Mouse (Mus musculus): Measurements from ENCODE around the gene Kcnk10. TPM values are rescaled to one million over a fixed set of nuclear protein-coding genes. Genes with fewer than 3 reads are reported as not detected.
"Not testable (repeated sequence)": the region's sequence is repeated elsewhere in the genome, so short reads cannot be mapped to it uniquely, and the experiment has no call there.

Gene Kcnk10
- total RNA-seq (2012; rRNA removed): 0.09 TPM in 1 of 2 replicates, not detected in the other

DNA sequence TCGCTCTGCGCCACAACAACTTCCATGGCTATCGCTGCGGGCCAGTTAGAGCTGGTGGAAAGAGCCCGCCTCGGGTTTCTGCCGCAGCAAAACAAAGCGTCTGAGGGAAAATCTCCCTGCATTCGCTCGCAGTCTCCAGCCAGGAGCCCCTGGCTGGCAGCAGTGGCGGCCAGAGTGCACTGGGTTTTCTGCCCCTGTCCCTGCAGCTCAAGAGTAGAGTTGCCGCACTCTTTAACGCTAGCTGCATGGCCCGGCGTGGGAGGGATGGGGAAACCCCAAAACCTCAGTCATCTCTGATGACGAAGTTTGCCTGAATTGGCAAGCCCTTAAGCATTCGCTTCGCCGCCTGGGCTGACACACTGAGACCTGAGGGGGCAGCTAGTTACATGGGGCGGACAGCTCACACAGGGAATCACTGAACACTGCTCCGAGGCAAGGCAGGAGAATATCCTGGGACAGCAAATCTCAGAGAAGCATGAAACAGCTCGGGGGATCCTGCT lies at the start of gene Kcnk10:
Gene Kcnk10 (minus strand): TSS at position 450 of the 500 bp plus-strand sequence.
- H3K27ac ChIP-seq (ENCODE audit: insufficient read depth, low read depth, low read length, poor library complexity, severe bottlenecking): no peak within 1 kb of the TSS
- in situ Hi-C loops (cut with MboI; ENCODE audit: low sequenced_read_pairs in 2 of 2, unreplicated experiment in 2 of 2): no loop called here
- peak within 1 kb of the TSS; percentile 29 to 51; a peak in 3 of 4 replicates for H3K4me3 ChIP-seq (ENCODE audit: insufficient read depth in 1 of 2, low read depth in 1 of 2, low read length in 2 of 2, poor library complexity in 1 of 2, severe bottlenecking in 1 of 2)
- no peak for DNase-seq (ENCODE audit: low read depth, low spot score)
- no peaks in the 10 kb centered on the region for H3K36me3 ChIP-seq (ENCODE audit: control insufficient read depth, insufficient read depth, low read length, poor library complexity, severe bottlenecking)
- H3K9ac ChIP-seq (ENCODE audit: insufficient read depth, low read depth, low read length, poor library complexity, severe bottlenecking): no peak within 1 kb of the TSS
- no peaks in the 10 kb centered on the region for H3K9me3 ChIP-seq (ENCODE audit: control insufficient read depth, insufficient read depth, low read depth, low read length)
- peaks cover 0 to 2% of the 10 kb centered on the region in 2 experiments; a peak in 2 of 4 replicates for H3K4me1 ChIP-seq (ENCODE audit: control insufficient read depth in 2 of 2, insufficient read depth in 2 of 2, low read length in 2 of 2, poor library complexity in 1 of 2)
- TF ChIP-seq MAFK (IDR thresholded peaks at IDR 0.05; ENCODE audit: insufficient read depth, low read depth, low read length): no peak
- no peak for TF ChIP-seq CHD2 (IDR thresholded peaks at IDR 0.05; ENCODE audit: low read depth, low read length)
- no peak for TF ChIP-seq ZC3H11A (IDR thresholded peaks at IDR 0.05; ENCODE audit: borderline replicate concordance, low read depth, low read length)
- TF ChIP-seq HCFC1 (IDR thresholded peaks at IDR 0.05; ENCODE audit: borderline replicate concordance, insufficient read depth, low read length): no peak
- no peak for TF ChIP-seq ZNF384 (IDR thresholded peaks at IDR 0.05; ENCODE audit: low read depth, low read length)

DNA sequence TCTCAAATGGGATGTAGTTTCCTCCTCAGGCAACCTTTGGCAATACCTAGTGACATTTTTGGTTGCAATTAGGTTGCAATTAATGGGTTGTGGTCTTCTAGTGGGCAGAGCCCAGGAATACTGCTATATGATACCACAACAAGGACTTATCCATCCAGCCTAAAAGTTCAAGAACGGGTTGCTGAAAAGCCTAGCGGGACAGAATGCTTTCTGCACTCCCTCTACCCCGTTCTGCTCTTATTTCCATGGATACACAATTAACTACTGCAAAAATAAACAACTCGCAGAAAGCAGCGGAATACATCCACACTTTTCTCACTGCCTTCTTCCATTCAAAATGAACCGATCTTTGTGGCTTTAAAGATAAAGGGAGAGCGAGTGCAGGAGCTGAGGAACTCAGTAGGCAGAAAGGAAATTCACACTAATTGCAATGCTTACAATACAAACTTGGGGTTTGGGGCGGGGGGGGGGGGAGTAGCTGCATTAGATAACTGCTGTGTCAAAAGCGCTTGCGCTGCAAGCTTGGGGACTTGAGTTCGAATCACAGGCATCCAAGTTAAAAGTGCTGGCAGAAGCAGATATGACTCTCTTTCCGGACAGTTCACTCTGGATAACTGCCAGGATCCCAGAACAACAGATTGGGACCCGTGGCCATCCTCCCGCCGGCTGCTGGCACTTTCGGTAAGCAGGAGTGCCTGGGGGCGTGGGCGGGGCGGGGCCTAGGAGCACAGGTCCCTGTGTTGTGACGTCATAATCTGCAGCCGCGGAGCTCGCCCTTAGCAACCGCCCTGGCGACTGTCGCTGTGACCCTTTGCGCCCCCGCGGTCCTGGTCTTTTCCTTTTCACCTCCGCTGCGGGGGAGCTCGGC lies 49.5 kb upstream of the Kcnk10 start, which contains the start of gene Spata7:
Gene Spata7 (plus strand): TSS at position 766 of the 868 bp plus-strand sequence.
- Histone ChIP-seq H3K27ac (ENCODE audit: insufficient read depth, low read depth, low read length, poor library complexity, severe bottlenecking) (no peak within 1 kb of the TSS), H3K4me1 (ENCODE audit: control insufficient read depth in 2 of 2, insufficient read depth in 2 of 2, low read length in 2 of 2, poor library complexity in 1 of 2) (no peaks in the 10 kb centered on the region; a peak in 1 of 4 replicates), H3K4me3 (ENCODE audit: insufficient read depth in 1 of 2, low read depth in 1 of 2, low read length in 2 of 2, poor library complexity in 1 of 2, severe bottlenecking in 1 of 2) (peak within 1 kb of the TSS; percentile 87 to 95), H3K36me3 (ENCODE audit: control insufficient read depth, insufficient read depth, low read length, poor library complexity, severe bottlenecking) (peaks cover 3% of the 10 kb centered on the region; the same call in 1 of the 2 replicates), H3K9me3 (ENCODE audit: control insufficient read depth, insufficient read depth, low read depth, low read length) (no peaks in the 10 kb centered on the region), H3K9ac (ENCODE audit: insufficient read depth, low read depth, low read length, poor library complexity, severe bottlenecking) (peak within 1 kb of the TSS; percentile 86)
- peak; percentile 94 for DNase-seq (ENCODE audit: low read depth, low spot score)
- TF ChIP-seq ZNF384 (IDR thresholded peaks at IDR 0.05; ENCODE audit: low read depth, low read length) (no peak), CHD2 (IDR thresholded peaks at IDR 0.05; ENCODE audit: low read depth, low read length) (no peak), HCFC1 (IDR thresholded peaks at IDR 0.05; ENCODE audit: borderline replicate concordance, insufficient read depth, low read length) (peak; percentile 48; the same call in 1 of the 2 replicates), MAFK (IDR thresholded peaks at IDR 0.05; ENCODE audit: insufficient read depth, low read depth, low read length) (no peak), ZC3H11A (IDR thresholded peaks at IDR 0.05; ENCODE audit: borderline replicate concordance, low read depth, low read length) (no peak)
- in situ Hi-C loops (cut with MboI; ENCODE audit: low sequenced_read_pairs in 2 of 2, unreplicated experiment in 2 of 2): no loop called here

DNA sequence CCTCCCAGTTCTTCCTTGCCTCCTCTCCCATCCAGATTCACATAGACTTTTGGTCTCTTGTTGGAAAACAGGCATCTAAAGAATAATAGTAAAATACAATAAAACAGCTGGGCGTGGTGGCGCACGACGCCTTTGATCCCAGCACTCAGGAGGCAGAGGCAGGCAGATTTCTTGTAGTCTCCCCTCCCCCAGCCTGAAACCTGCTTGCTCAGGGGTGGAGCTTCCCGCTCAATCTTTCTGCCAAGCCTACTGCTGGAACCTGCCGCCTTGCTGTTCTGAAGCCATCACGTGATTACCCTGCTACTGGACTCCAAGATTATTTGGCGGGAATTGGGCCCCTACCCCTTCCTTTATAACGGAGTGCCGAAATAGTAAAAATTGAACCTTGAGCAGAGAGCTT lies 45.2 kb upstream of the Kcnk10 start:
- H3K4me1 ChIP-seq (ENCODE audit: control insufficient read depth in 2 of 2, insufficient read depth in 2 of 2, low read length in 2 of 2, poor library complexity in 1 of 2); H3K36me3 ChIP-seq (ENCODE audit: control insufficient read depth, insufficient read depth, low read length, poor library complexity, severe bottlenecking); H3K4me3 ChIP-seq (ENCODE audit: insufficient read depth in 1 of 2, low read depth in 1 of 2, low read length in 2 of 2, poor library complexity in 1 of 2, severe bottlenecking in 1 of 2); in situ Hi-C loops (cut with MboI; ENCODE audit: low sequenced_read_pairs in 2 of 2, unreplicated experiment in 2 of 2); H3K9me3 ChIP-seq (ENCODE audit: control insufficient read depth, insufficient read depth, low read depth, low read length); H3K9ac ChIP-seq (ENCODE audit: insufficient read depth, low read depth, low read length, poor library complexity, severe bottlenecking); H3K27ac ChIP-seq (ENCODE audit: insufficient read depth, low read depth, low read length, poor library complexity, severe bottlenecking): not testable (repeated sequence)
- peak; percentile 33 for DNase-seq (ENCODE audit: low read depth, low spot score)

DNA sequence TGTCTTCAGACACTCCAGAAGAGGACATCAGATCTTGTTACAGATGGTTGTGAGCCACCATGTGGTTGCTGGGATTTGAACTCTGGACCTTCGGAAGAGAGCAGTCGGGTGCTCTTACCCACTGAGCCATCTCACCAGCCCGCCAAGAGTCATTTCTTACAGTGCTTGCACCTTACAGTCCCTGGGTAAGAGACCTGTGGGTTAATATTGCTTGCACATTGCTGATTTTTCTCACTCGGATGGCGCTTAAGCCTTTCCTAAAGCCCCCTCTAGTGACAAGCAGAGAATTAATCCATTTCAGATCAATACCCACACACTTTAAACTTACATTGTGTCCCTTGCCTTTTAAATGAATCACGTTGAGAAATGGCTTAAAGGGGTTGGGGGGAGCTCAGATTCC lies 42.8 kb upstream of the Kcnk10 start:
- DNase-seq (ENCODE audit: low read depth, low spot score); H3K9me3 ChIP-seq (ENCODE audit: control insufficient read depth, insufficient read depth, low read depth, low read length); H3K4me3 ChIP-seq (ENCODE audit: insufficient read depth in 1 of 2, low read depth in 1 of 2, low read length in 2 of 2, poor library complexity in 1 of 2, severe bottlenecking in 1 of 2); H3K27ac ChIP-seq (ENCODE audit: insufficient read depth, low read depth, low read length, poor library complexity, severe bottlenecking); H3K4me1 ChIP-seq (ENCODE audit: control insufficient read depth in 2 of 2, insufficient read depth in 2 of 2, low read length in 2 of 2, poor library complexity in 1 of 2); in situ Hi-C loops (cut with MboI; ENCODE audit: low sequenced_read_pairs in 2 of 2, unreplicated experiment in 2 of 2); H3K36me3 ChIP-seq (ENCODE audit: control insufficient read depth, insufficient read depth, low read length, poor library complexity, severe bottlenecking); H3K9ac ChIP-seq (ENCODE audit: insufficient read depth, low read depth, low read length, poor library complexity, severe bottlenecking): not testable (repeated sequence)

DNA sequence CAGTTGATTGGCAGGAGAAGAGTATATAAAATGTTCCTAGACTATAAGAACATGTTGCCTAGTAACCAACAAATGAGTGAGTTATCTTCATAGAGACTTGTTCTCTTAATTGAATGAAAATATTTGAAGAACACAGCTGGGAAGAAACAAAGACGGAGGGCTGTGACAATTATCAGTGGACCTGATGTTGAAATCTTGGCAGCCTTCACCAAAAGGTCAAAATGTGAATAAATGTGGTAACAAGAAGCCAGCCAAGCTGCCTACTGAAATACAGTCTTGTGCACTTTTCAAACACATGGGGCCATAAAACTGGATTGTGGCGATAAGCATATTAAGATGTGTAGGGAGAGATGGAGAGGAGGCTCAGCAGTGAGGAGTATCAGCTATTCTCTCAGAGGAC lies 41.4 kb upstream of the Kcnk10 start:
- in situ Hi-C loops (cut with MboI; ENCODE audit: low sequenced_read_pairs in 2 of 2, unreplicated experiment in 2 of 2): no loop called here
- Histone ChIP-seq H3K36me3 (ENCODE audit: control insufficient read depth, insufficient read depth, low read length, poor library complexity, severe bottlenecking) (no peaks in the 10 kb centered on the region), H3K9me3 (ENCODE audit: control insufficient read depth, insufficient read depth, low read depth, low read length) (no peaks in the 10 kb centered on the region), H3K4me3 (ENCODE audit: insufficient read depth in 1 of 2, low read depth in 1 of 2, low read length in 2 of 2, poor library complexity in 1 of 2, severe bottlenecking in 1 of 2) (no peak overlapping the region), H3K27ac (ENCODE audit: insufficient read depth, low read depth, low read length, poor library complexity, severe bottlenecking) (no peak overlapping the region), H3K4me1 (ENCODE audit: control insufficient read depth in 2 of 2, insufficient read depth in 2 of 2, low read length in 2 of 2, poor library complexity in 1 of 2) (no peaks in the 10 kb centered on the region; a peak in 1 of 4 replicates), H3K9ac (ENCODE audit: insufficient read depth, low read depth, low read length, poor library complexity, severe bottlenecking) (no peak overlapping the region)
- TF ChIP-seq ZNF384 (IDR thresholded peaks at IDR 0.05; ENCODE audit: low read depth, low read length) (no peak), CHD2 (IDR thresholded peaks at IDR 0.05; ENCODE audit: low read depth, low read length) (no peak), MAFK (IDR thresholded peaks at IDR 0.05; ENCODE audit: insufficient read depth, low read depth, low read length) (no peak), ZC3H11A (IDR thresholded peaks at IDR 0.05; ENCODE audit: borderline replicate concordance, low read depth, low read length) (no peak), HCFC1 (IDR thresholded peaks at IDR 0.05; ENCODE audit: borderline replicate concordance, insufficient read depth, low read length) (no peak)
- no peak for DNase-seq (ENCODE audit: low read depth, low spot score)
